Mouse (Mus musculus) left cerebral cortex, postnatal 36 days (tissue): ENCODE results near the gene Olfr1112. TPM values are rescaled to one million over a fixed set of nuclear protein-coding genes. Genes with fewer than 3 reads are reported as not detected.
"Not testable (repeated sequence)": the region's sequence is repeated elsewhere in the genome, so short reads cannot be mapped to it uniquely, and the experiment has no call there.

Source experiments
- DNase-seq, 2 experiments: peaks; one replicate each; pipeline ENCODE4 v3.0.0; 2021 to 2022; ENCODE audit warnings: low spot score in 2 of 2, mixed read lengths in 1 of 2
- intact Hi-C: fragments of 180-260 bp; cut with DNase I; formaldehyde crosslinking; loops from one replicate; pipeline ENCODE4 v1.15.1; 2025
- total RNA-seq, 2 experiments: library from RNA; stranded (reverse); gene quantifications; 2 replicates each; pipeline ENCODE4 v1.2.3; 2021

The Olfr1112 gene
- total RNA-seq = not detected

DNA sequence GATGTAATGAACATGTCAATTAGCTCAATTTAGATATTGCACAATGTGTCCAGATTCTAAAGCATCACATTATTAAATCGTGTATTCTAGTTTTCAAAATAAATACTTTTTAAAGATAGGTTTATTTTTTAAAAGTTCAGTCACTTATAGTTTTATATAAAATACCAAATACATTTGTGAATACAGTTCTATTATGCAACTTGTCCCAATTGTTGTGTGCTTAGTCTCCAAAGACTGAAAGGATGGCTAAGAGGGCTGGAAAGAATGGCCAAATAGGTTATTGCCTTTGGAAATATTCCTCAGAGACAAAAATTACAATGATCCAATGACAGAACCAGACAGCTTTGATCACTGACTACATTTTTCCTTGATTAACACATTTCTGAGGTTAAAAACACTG is at the start of gene Olfr1112:
Olfr1112 (plus strand) TSS at position 301 of the 400 bp plus-strand sequence.
- no peak for DNase-seq
- intact Hi-C loops = no loop called here

DNA sequence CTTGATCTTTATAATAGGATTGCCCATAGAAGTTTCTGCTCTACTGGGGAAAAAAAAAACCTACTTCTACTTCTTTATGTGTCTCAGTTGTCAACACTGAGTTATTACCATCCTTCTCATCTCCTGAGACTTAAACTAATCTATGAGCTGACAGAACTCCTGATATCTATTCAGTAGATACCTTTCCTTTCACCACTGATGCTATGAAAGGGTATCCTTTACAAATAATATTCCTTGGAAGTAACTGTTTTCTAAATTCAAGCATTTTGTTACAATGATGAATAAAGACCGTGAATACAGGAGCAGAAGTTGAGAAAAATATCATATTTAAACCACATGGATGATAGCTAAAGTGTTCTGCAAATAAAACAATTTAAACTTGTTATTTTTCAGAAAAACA is 47.4 kb upstream of the Olfr1112 start, which contains the start of gene Olfr1110:
Olfr1110 (minus strand) TSS at position 101 of the 400 bp plus-strand sequence.
- intact Hi-C loops = no loop called here
- no peak for DNase-seq

DNA sequence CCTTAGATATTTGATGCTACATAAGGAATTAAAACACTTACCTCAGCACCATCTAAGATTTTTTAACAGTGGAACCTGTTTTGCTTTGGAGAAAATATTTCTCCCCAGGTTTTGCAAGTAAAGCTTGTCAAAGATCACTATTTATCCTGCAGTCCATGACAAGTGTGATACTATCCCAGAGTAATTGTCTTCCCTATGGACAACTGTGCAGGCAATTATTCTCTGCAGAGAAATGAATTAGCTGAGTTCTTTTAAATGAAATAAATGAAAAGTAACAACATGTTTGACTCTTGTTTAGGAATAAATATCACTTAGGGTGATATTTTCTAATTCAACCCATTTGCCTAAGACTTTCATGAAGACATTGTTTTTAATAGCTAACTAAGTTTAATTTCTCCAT is 35.1 kb upstream of the Olfr1112 start, which contains the start of gene Olfr1111:
Olfr1111 (minus strand) TSS at position 101 of the 400 bp plus-strand sequence.
- DNase-seq = no peak
- intact Hi-C loops = no loop called here

DNA sequence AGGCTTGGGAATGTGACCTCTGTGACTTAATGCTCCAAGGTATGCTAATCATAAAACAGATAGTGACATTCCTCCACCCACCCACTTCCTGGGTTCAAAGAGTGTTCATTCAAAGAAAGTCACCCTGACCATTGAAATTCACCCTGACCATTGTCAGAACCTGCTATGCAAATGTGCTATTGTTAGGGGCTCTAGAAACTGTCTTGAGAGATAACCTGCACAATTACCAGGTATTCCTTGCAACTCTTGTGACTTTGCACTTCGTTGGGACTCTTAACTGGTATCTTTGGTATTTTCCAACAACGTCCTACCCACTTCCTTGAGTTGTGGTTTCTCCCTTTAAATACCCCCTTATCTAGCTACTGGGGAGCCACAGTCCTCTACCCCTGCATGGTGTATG is 19.9 kb upstream of the Olfr1112 start:
- intact Hi-C loops, DNase-seq: not testable (repeated sequence)

DNA sequence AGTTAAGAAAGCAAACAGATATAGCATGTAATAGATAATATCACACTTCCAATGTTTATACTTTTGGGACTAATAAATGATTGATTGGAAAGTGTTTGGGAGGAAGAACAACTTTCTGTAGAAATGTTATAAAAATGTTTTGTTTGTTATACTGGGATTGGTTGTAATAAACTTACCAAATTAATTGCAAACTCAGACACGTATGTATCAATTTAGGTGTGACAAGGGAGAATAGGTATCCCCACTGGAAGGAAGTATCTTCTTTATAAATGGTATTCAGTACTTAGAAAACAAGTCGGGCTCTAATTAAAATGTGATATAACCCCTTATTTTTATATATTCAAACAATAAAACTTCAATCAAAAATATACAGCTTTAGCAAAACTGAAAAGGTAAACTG is 21.1 kb downstream of the Olfr1112 start, which contains the start of gene Olfr1113:
Olfr1113 (plus strand) TSS at position 301 of the 400 bp plus-strand sequence.
- no peak for DNase-seq
- intact Hi-C loops = no loop called here

Other genes with a start within 250 kb of the Olfr1112 start
- not detected for gene Olfr1099, start 227.1 kb upstream of the Olfr1112 start, total RNA-seq
- not detected for gene Olfr1100, start 207.8 kb upstream of the Olfr1112 start, total RNA-seq
- not detected for gene Olfr1101, start 196.6 kb upstream of the Olfr1112 start, total RNA-seq
- not detected for gene Olfr1102, start 189.4 kb upstream of the Olfr1112 start, total RNA-seq
- gene Olfr1104, start 160.7 kb upstream of the Olfr1112 start, total RNA-seq = not detected
- not detected for gene Olfr1105, start 151.3 kb upstream of the Olfr1112 start, total RNA-seq
- gene Olfr1106, start 135.5 kb upstream of the Olfr1112 start, total RNA-seq = not detected
- not detected for gene Olfr1107, start 112.0 kb upstream of the Olfr1112 start, total RNA-seq
- not detected for gene Olfr1109, start 91.8 kb upstream of the Olfr1112 start, total RNA-seq
- gene Olfr259, start 73.2 kb upstream of the Olfr1112 start, total RNA-seq = not detected
- not detected for gene Olfr1110, start 47.5 kb upstream of the Olfr1112 start, total RNA-seq
- not detected for gene Olfr1111, start 35.2 kb upstream of the Olfr1112 start, total RNA-seq
- gene Olfr1113, start 21.2 kb downstream of the Olfr1112 start, total RNA-seq = not detected
- gene Olfr1115, start 60.2 kb downstream of the Olfr1112 start, total RNA-seq = not detected
- not detected for gene Olfr1116, start 79.7 kb downstream of the Olfr1112 start, total RNA-seq
- gene Olfr1118, start 119.8 kb downstream of the Olfr1112 start, total RNA-seq = not detected
- not detected for gene Olfr1120, start 167.0 kb downstream of the Olfr1112 start, total RNA-seq
- gene Olfr1121, start 182.1 kb downstream of the Olfr1112 start, total RNA-seq = not detected
- under 1 TPM in 1 of 2 experiments, not detected in 1; 0.18 TPM for gene Olfr1122, start 198.1 kb downstream of the Olfr1112 start, total RNA-seq
- not detected for gene Olfr1123, start 228.8 kb downstream of the Olfr1112 start, total RNA-seq
- not detected for gene Olfr1124, start 242.5 kb downstream of the Olfr1112 start, total RNA-seq